Mouse (Mus musculus) right cerebral cortex, adult 18-20 months (tissue): ENCODE data around the gene Lepr.

Experiments used
- DNase-seq: peaks from one replicate; pipeline ENCODE4 v3.0.0; 2022; ENCODE audit warnings: mixed read lengths

Gene Lepr

DNA sequence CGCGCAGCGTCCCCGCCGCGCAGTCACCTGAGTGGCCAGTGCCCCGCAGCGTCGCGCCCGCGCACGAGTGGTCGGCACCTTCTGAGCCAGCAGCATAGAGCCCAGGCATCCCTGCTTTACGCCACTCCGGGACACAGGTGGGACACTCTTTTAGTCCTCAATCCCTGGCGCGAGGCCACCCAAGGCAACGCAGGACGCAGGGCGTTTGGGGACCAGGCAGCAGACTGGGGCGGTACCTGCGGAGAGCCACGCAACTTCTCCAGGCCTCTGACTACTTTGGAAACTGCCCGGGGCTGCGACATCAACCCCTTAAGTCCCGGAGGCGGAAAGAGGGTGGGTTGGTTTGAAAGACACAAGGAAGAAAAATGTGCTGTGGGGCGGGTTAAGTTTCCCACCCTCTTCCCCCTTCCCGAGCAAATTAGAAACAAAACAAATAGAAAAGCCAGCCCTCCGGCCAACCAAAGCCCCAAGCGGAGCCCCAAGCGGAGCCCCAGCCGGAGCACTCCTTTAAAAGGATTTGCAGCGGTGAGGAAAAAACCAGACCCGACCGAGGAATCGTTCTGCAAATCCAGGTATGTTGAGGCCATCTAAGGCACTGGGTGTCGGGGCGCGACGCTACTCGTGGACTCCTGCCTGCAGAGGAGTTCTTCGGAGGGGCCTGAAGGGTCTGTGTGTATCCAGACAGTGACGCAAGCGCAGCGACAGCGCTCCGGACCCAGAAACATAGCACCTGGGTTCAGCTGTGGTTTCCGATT lies at the start of gene Lepr:
Gene Lepr (plus strand): TSS at position 38 of the 755 bp plus-strand sequence.
- no peak for DNase-seq

DNA sequence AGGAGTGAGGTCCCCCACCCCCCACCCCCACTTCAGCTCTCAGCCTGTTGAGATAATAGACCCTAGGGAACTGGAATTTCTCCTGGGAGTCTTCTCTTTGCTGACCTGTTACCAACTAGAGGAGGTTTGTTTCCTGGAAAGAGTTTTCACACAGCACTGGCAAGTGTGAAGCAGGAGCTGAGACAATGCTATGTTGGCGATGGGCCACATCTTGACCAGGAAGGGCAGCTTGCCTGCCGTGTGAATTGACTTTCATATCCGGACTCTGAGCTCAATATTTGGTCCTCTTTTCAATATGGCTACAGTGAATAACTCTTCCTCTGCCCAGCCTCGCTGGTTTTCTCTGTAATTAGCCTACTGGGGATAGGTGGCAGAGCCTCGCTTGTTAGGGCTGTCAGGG lies 48.0 kb upstream of the Lepr start:
- no peak for DNase-seq

DNA sequence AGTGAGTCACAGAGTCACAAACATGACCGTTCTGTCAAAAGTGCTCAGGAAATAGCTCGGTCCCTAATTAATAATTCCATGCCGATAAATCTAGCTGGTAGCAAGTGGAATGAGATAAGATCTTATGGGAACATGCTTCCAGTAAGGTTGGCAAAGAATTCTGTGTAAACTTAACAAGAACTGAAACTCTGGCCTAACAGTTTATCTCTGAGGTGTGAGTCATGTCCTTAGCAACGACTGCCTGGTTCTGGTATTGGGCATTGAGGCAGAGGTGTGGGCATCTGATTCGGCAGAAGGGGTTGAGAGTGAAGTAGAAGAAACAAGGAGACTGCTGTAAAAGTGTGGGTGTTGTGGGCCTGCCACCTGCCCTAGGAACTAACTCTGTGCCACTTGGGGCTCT lies 47.4 kb upstream of the Lepr start:
- DNase-seq, result no peak

DNA sequence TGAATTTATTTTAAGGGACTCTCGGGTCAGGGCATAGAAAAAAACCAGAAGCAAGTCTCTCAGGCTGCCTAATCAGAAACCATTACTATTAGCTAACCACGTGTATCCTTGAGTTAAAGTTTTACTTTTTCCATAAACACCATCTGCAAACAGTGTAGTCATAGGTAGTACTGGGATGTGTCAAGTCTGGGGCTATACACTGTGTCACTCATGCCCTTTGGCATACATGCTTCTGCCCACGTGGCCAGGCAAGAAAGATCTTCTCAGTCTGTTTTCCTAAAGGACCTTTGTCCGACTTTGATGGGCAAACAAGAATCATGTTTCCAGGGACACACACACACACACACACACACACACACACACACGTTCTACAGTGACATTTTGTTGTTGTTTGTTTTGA lies 42.4 kb upstream of the Lepr start:
- no peak for DNase-seq

DNA sequence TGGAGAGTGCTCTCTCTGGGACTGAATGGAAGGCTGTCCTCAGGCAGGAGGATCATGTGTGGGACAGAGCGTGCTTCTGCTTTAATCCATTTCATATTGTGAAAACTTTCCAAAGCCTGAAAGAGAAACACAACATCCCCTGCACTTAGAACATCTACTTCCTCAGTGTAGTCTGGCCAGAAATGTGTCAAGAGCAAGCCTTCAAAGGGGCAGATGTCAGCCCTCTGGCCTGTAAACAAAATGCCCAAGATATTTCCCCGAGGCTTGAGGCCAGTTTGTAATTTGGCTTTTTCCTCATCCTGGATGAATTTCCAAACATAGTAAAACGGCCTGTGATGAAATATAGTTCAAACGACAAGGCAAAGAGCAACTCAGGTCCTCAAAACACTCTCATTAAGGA lies 41.5 kb upstream of the Lepr start:
- DNase-seq, result no peak

DNA sequence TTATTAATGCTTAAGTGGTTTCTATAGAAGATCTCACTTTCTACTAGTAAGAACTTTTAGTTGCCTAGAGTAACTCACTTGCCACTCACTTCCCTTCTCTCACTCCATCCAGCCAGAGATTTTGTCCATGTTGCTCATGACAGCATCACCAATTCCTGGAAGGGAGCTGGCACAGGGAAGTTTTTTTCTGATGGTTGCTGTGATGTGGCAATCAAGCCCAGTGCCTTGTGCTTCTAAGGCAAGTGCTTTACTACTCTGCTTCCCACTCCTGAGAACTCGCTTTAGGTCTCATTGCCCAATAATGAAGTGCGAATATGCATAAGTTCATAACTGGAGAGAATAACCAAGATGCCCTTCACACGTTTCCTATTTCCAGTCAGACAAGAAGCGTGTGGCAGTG lies 34.6 kb upstream of the Lepr start:
- DNase-seq, result no peak

DNA sequence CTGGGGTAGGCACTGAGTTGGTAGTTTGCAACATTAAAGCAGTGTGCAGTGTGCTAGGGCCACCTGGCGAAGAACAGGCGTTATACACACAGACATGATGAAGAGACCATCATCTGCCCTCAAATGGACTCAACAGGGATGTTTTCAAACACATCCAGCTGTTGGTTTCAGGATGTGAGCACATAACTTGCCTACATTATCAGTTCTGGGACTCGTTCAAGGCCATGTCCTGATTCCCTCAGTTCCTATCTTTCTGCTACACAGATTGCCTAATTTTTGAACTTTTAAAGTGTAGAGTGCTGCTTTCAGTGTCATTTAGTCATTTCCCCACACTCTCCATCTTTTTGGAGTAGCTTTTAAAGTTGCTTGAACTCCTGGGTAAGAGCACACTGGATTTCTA lies 34.1 kb upstream of the Lepr start:
- DNase-seq, result no peak

DNA sequence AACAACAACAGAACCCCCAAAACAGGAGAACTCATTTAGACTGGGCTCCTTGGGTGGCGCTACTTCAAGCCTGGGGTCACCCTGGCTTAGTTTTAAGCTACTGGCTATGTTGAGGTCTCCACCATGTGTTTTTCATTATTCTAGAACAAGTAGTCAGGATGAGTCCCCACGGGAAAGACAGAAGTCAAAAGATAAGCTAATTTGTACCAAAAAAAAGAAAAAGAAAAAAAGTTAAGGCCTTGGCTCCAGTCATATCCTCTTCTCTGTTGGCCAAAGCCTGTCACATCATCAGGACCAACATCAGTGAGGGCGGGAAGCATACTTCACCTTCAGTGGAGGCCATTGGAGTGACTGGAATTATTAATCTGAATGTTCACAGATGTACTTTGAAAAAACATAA lies 32.4 kb upstream of the Lepr start:
- no peak for DNase-seq

DNA sequence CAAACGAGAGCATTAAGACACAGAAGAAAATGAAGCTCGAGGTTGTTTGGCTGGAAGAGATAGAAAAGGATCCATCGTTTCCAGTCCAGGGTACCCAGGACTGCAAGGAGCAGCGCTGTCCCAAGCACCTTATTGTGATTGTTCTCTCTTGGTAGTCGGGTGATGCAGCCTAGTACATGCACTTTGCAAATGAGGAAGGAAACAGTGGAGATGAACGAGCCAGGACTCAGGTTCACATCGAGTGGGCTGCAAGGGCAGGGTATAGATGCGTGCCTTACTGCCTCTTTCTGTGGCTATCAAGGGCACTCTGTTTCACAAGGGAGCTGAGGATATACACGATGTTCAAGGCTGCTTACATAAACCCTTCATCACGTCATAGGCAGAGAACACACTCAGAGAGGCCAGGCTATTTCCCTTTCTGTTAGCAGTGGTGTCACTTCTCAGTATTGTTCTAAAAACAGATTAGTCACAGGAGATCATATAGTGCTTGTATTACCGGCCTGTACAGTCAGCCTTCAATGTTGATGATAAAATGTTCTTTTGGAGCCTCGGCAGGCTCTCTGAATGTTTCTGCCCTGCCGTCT lies 30.9 kb upstream of the Lepr start:
- DNase-seq, result no peak

DNA sequence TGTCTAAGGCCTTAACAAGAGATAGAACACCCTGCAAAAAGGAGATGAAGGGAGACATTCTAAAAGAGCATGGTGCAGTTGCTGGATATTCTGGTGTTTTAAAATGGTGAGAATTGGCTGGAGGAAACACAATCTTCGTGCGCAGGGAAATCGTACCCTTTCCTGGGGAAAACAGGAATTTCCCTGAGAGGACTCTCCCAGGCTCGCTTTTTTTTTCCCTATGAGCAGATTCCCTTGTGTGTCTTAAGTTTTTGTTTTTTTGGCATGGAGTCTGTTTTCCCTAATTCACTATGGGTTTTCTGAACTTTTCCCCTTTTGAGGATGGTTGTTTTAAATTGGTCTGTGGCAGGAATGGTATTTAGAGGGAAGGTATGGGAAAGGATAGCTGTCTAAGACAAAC lies 28.0 kb upstream of the Lepr start:
- DNase-seq, result no peak

DNA sequence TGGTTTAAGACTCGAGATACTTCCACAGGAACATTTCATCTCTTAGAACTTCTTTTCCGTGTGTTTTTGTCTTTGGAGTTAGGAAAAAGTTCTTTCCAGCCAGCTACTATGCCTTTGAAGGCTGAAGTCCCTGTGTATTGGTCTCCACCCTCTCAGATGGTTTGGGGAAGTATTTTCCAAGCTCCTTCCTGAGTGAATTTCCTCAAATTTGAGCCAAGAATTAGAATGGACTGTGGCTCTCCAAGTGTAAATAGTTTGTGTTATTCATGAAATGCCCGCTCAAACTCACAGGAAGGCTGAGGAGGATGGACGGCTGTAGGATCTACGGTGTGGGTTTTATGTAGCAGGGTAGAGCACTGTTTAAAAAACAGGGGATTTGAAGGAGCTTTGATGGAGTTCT lies 27.6 kb upstream of the Lepr start:
- no peak for DNase-seq

DNA sequence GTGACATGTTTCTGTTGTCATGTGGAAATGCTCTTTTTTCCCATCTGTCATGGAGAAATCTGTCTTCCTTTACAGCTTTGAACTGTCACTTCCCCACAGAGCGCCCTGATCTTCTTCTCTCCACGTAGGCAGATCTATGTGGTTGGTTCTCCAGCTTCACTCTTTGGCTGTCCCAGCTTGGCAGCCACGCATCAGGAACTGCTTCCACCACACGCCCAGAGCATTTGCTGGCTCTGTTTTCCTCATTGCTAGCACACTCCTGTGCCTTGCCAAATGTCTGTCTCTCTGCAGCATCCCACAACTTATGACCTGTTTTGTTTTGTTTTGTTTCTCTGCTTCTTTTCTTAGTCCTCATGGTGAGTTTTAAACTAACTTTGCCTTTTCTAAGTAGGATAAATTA lies 24.3 kb upstream of the Lepr start:
- DNase-seq, result peak; percentile 44

DNA sequence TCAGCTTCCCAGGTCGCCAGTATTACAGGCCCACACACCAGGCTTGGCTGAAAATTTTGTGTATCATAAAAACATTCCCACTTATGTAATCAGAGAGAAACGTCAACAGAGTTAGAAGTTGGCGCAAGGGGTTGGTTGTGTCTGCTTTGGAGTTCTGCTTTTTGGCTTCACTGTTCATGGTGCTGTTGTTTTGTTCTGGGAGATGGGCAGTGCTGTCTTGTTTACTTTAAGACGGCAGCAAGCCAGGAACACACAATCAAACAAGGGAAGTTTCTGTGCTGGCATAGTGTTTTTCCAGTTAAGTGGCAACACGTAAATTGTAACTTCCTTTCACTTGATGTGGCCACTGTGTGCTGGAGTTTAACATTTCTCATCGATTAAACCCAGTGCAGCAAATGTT lies 22.7 kb upstream of the Lepr start:
- DNase-seq, result no peak

DNA sequence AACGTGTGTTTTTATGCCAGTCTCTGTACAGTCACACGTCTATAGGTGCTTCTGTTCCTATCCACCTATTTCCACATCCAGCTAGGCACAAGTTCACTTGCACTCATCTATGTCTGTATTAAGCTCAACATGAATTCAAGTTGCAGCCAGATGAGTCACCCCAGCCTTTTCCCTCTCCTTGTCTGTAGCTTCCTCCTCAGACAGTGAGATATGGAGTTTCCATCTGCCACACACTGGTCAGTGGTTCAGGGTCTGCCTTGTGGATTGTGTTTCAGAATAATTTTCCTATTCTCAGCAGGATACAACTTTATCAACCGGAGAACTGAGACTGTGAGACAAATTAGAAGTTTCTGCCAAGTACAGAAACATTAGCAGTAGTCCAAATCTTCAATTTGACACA lies 20.0 kb upstream of the Lepr start:
- peak; percentile 2 for DNase-seq

DNA sequence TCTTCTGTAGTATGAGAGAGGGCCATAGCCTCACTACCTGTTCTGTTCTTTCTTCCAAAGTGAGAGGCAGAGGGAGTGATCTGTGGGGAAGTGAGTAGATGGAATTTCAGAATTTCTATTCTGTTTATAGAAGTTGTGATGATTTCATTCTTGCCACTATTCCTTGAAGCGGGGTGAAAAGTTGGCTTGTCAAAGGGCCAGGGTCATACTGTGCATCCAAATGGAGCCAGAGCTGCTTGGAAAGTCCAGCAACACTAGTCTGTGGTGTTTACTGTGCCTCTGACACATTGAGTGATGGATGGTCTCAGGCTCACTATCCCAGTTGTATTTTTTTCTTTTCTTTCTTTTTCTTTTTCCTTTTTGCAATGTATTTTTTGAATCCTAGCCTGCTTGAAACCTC lies 17.8 kb upstream of the Lepr start:
- DNase-seq, result no peak

DNA sequence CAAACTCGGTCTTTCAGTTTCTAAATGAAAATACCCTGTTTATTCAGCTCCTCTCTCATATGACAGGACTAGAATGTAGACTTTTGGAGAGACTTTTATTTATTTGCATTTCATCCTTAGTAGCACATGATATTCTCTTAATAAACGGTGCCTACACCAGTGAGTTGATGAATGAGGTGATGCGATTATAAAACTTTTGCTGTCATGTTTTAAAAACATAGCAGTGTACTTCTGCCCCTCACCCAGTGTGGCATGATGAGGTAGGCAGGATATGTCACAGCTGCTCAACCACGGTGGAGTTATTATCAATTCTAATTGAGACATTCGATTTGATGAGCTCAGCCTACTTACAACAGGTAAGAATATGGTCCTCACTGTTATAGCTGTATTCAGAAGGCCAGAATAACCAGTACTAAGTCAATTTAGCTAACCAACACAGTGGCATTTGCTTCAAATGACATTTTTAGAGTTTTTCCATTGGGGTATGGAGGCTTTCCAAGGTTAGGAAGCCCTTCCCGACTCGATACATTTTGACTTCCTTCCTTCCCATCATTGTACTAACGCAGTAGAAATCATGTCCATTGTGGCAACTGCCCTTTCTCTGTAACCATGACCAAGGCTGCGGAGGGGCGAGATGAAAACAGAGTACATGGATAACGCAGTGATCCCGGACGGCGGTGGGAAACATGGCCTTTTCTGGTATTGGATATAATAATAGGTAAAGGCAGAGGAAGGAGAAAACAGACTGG lies 16.1 kb upstream of the Lepr start:
- DNase-seq, result no peak

DNA sequence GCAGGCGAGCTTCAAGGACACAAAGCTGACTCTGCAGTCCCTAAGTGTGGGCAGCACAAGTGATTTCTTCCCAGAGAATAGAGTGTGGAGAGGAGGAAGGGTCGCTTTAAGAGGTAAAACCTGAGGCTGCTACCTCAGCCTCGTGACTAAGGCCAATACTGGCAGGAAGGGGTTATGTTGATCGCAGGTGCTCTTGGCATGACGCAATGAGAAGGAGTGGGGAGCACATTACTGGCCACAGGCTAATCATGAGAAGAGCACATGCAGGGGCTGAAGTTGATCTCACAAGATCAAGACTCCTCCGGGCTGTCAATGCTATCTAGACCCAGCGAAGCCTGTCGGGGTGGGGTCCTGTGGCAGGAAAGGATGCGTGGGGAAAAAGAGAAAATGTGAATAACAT lies 11.9 kb upstream of the Lepr start:
- no peak for DNase-seq

DNA sequence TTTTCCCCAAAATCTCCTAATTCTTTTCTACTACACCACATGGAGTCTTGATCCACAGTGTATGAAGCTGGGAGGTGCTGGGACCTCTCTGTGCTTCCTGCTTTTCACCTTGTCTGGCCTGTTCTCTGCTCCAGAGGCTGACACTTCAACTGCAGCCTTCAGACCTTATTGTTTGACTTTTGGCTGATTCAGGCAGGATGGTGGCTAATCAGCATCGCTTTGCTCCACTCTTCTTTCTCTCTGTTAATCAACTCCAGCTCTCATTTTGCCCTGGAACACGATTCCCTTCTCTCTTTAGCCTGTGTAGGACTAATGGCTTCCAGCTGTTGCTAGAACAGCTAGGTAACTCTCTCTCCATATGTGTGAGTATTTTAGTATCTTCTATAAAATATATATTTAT lies 10.0 kb upstream of the Lepr start:
- no peak for DNase-seq

DNA sequence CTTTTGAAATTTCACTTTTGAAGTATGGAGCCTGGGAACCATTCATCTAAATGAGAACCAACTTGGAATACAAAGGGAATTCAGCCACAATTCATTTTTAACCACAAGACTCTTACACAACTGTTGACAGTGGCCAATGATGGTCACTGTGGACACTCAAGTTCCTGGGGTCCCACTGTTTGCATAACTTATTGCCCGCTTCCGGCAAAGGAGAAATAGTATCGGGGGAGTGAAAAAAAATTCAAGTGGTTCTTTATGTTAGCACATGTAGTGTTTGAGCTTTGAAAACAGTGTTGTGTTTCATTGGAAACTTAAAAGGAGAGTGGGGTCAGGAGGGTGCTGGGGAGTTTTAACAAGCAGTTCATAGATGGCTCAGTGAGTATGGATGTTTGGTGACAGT lies 9.3 kb upstream of the Lepr start:
- no peak for DNase-seq

DNA sequence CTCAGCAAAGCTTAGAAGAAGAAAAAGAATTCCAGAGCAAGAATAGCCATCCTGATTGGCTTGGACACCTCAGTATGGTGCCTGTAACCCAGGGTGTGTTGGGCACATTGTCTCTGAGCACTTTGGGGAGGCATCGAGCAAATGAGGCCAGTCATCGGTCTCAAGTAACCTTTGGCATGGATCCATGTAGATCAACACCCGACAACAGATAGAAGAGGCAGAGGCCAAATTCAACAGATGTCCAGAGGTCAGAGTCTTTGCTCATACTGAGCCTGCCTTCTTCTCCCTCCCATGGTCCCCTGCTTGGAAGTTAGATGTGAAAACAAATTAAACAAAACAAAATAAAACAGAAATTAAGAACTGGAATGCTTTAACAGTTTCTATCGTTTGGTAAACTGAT lies 6.8 kb upstream of the Lepr start:
- DNase-seq, result no peak

DNA sequence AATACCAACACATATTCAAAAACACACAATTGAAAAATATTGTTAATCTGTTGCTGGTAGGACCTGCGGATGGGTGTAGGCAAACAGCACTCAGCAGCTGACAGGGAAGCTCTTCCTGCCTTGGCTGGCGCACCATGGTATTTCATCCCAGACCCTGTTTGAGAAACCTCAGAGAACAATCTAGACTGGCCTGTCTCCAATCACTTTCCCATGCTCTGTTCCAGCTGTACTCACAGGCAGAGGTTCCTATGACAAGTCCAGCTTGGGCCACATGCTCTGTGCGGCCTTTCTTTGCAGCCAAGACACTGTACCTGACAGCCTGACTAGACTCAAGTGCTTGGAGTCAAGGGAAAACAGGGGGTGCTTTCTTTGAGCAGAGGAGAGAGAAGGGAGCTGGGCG lies 6.1 kb upstream of the Lepr start:
- DNase-seq, result no peak

DNA sequence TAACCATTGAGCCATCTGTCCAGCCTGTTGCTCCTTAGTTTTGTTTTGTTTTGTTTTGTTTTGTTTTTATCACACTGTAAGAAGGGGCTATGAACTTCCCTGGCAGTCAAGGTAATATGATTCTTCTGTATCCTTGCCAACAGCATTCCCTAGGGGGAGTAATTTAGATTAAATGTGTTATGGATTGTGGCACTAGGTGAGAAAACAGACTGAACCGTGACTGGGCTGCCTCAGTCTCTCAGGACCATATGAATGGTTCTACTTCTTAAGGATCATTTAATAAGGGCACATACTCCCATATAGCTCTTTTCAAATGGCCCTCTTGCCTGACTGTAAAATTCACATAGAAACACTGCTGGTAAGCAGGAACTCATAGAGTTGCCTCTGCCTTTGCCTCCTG lies 4.6 kb upstream of the Lepr start:
- no peak for DNase-seq

DNA sequence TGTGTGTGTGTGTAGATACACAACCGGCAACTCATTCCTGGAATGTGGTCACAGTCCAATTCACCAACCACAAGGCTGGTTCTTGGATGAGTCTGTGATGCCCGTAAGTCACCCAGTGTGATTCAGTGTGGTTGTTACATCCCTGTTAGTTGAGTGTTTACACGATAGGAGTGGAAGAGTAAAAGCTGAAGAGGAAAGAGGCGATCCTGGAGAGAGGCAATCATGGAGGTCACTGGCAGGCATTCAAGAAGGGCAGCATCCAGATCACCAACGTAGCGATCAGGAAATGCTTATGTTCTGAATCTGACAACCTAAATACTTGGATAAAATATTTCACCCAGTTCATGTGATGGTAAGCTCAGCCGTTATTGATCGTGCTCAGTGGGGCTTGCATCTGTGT lies 1.9 kb upstream of the Lepr start:
- DNase-seq, result no peak

DNA sequence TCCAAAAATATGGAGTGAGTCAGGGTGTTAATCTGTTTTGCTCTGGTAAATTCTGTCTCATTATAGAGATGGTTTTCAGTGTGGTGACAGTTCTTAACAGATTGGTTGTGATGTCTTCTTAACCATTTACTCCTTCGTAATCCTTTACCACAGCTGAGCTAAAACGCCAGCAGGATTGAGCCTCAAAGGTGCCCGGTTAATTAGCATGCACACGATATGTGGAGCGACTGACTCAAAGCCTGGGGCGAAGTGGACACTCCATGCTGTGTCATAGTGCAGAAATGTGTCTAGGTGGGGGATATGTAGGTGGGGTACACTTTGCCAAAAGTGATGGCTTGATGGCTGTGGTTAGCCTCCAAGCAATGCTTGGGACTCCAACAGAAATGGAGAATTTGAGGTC lies 1.4 kb upstream of the Lepr start:
- DNase-seq, result no peak
